Mouse (Mus musculus) midbrain, embryonic 10.5 days (tissue): ENCODE data around the gene Psmd5. TPM values are rescaled to one million over a fixed set of nuclear protein-coding genes. Genes with fewer than 3 reads are reported as not detected.
"Not testable (repeated sequence)": the region's sequence is repeated elsewhere in the genome, so short reads cannot be mapped to it uniquely, and the experiment has no call there.

Experiments used
- DNase-seq: peaks from one replicate; pipeline ENCODE4 v3.0.0-alpha.2; 2017; ENCODE audit warnings: low spot score
- H3K27ac ChIP-seq: fragments of 300-500 bp; sonication (generic); replicated peaks from 2 replicates; pipeline ENCODE4 v1.5.1; 2016; ENCODE audit warnings: mild to moderate bottlenecking
- H3K27me3 ChIP-seq: fragments of 300-500 bp; sonication (generic); 2 replicates; pipeline ENCODE4 v1.6.1; 2016; ENCODE audit warnings: low read depth, mild to moderate bottlenecking; ENCODE audit not compliant: poor library complexity, severe bottlenecking
- H3K36me3 ChIP-seq: fragments of 300-500 bp; sonication (generic); 2 replicates; pipeline ENCODE4 v1.6.1; 2016; ENCODE audit warnings: mild to moderate bottlenecking, moderate library complexity
- H3K4me1 ChIP-seq: fragments of 300-500 bp; sonication (generic); 2 replicates; pipeline ENCODE4 v1.6.1; 2016
- H3K4me3 ChIP-seq: fragments of 300-500 bp; sonication (generic); 2 replicates; pipeline ENCODE4 v1.5.1; 2016; ENCODE audit warnings: mild to moderate bottlenecking, moderate library complexity
- H3K9me3 ChIP-seq: fragments of 300-500 bp; sonication (generic); replicated peaks from 2 replicates; pipeline ENCODE4 v1.6.1; 2016; ENCODE audit warnings: mild to moderate bottlenecking
- WGBS: fragments of 180-500 bp; shearing (Covaris S2); methylation state at CpG from one replicate; pipeline ENCODE4 v1.1.7; 2016; 5-methylcytosine and 5-hydroxymethylcytosine counted together
- polyA plus RNA-seq: library from polyadenylated mRNA; unstranded; fragments of >200 nt; fragmentation: Nextera tagmentation; extraction: Ambion mirVana; gene quantifications from 2 replicates; pipeline ENCODE4 v1.2.1, GENCODE M21; 2016

Gene Psmd5
- polyA plus RNA-seq, 1 experiment from 2014 or later: 135 TPM

DNA sequence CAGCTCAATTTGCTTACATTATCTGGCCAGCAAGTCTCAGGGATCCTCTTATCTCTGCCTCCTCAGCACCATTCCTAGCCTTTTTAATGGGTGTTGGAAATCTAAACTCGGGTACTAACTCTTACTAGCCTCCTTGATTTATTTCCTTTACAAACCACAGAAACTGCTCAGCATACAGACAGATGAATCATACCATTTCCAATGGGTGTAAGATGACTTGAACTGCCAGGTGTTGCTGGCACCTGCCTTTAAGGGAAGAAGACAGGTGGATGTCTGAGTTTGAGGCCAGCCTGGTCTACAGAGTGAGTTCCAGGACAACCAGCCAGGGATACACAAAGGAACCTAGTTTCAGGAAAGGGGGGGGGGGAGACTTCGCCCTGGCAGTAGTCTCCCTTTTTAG is 66.7 kb downstream of the Psmd5 start:
- Histone ChIP-seq H3K4me1 (peaks cover 11% of the 10 kb centered on the region), H3K9me3 (no peaks in the 10 kb centered on the region), H3K27ac (no peak overlapping the region), H3K36me3 (peaks cover 92% of the 10 kb centered on the region), H3K27me3 (no peaks in the 10 kb centered on the region), H3K4me3 (no peak overlapping the region)
- DNase-seq: no peak
- 93% methylated on average over 2 of the region's 2 CpGs for WGBS

DNA sequence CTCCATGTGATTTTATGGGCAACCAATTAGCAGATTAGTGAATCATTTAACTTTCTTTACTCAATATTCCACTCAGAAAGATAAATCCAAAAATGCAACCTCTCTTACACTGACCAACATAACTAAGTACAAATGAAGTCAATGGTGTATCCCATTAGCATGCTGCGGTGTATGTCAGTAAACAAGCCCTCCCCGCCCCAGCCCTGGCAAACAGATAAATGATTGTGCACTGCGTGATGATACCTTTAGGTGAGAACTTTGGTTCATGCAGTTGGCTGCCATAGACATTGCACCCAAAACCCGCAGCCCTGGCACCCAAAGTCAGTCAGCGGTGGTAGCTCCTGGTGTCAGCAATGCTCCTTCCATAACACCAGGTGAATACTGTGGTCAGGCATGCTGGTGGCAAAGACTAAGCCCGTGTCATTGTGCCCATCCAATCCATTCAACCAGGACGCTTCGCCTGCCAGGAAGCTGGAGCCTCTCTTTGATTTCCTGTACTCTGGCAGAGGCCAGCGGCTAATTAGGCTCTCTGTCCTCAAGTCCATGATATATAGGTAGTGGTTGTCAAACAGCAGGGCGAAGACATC is 69.3 kb downstream of the Psmd5 start:
- no peak for DNase-seq
- peaks cover 66% of the 10 kb centered on the region for H3K36me3 ChIP-seq
- H3K27ac ChIP-seq: no peak overlapping the region
- H3K4me1 ChIP-seq: peaks cover 13% of the 10 kb centered on the region
- H3K9me3 ChIP-seq: no peaks in the 10 kb centered on the region
- no peak overlapping the region for H3K4me3 ChIP-seq
- 96% methylated on average over 10 of the region's 10 CpGs for WGBS
- no peaks in the 10 kb centered on the region for H3K27me3 ChIP-seq

DNA sequence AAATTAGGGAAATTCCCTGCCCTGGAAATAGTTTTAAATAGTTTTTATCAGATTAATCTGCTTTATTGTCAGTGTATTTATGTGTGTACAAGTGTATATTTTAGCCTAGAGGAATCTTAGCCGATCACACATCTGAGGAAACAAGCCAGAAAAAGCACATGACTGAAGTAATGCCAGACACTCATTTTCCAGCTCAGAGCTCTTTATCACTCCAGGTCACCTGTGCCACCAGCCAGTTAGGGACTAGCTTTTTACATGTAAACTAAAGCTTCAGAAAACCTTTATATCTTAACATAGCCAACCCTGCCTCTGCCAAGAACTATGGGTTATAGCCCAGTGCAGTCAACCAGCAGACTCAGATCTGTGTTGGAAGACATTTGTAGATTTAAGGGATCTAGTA is 70.0 kb downstream of the Psmd5 start:
- peaks cover 59% of the 10 kb centered on the region for H3K36me3 ChIP-seq
- H3K4me3 ChIP-seq: no peak overlapping the region
- H3K27me3 ChIP-seq: no peaks in the 10 kb centered on the region
- H3K4me1 ChIP-seq: peaks cover 19% of the 10 kb centered on the region
- WGBS: 93% methylated on average over 1 of the region's 1 CpGs
- H3K9me3 ChIP-seq: no peaks in the 10 kb centered on the region
- H3K27ac ChIP-seq: no peak overlapping the region
- no peak for DNase-seq

DNA sequence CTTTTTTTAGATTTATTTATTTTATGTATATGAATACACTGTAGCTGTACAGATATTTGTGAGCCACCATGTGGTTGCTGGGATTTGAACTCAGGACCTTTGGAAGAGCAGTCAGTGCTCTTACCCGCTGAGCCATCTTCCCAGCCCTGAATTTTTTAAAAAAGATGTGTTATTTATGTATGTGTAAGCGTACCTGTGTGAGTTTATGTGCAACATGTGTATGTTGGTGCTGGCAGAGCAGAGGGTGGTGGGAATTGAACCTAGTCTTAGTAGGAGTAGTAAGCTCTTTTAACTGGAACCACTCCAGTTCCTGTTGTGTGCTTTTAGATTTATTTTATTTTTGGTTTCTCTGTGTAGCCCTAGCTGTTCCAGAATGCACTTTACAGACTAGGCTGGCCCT is 70.6 kb downstream of the Psmd5 start:
- Histone ChIP-seq H3K4me1 (peaks cover 25% of the 10 kb centered on the region), H3K9me3 (no peaks in the 10 kb centered on the region), H3K36me3 (peaks cover 53% of the 10 kb centered on the region), H3K27ac (no peak overlapping the region), H3K4me3 (no peak overlapping the region), H3K27me3 (no peaks in the 10 kb centered on the region)
- WGBS: 92% methylated on average over 2 of the region's 2 CpGs
- no peak for DNase-seq

DNA sequence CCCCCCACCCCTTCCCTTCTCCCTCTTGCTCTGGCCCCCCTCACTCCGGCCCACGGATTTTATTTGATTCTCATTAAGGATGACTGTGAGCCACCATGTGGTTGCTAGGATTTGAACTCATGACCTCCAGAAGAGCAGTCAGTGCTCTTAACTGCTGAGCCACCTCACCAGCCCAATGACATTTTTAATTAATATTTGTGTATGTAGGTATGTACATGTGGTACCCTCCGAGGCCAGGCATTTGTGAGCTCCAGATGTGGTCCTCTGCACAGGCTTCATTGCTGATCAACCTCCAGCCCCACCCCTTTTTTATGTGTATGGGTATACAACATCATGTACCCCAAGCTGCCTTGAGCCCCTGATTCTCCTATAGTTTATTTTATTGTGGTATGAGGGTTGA is 71.0 kb downstream of the Psmd5 start:
- H3K4me1 ChIP-seq: peaks cover 29% of the 10 kb centered on the region
- H3K4me3 ChIP-seq: peak overlapping the region; percentile 71
- no peaks in the 10 kb centered on the region for H3K9me3 ChIP-seq
- WGBS: 89% methylated on average over 3 of the region's 3 CpGs
- no peaks in the 10 kb centered on the region for H3K27me3 ChIP-seq
- no peak overlapping the region for H3K27ac ChIP-seq
- H3K36me3 ChIP-seq: peaks cover 48% of the 10 kb centered on the region
- DNase-seq: no peak

DNA sequence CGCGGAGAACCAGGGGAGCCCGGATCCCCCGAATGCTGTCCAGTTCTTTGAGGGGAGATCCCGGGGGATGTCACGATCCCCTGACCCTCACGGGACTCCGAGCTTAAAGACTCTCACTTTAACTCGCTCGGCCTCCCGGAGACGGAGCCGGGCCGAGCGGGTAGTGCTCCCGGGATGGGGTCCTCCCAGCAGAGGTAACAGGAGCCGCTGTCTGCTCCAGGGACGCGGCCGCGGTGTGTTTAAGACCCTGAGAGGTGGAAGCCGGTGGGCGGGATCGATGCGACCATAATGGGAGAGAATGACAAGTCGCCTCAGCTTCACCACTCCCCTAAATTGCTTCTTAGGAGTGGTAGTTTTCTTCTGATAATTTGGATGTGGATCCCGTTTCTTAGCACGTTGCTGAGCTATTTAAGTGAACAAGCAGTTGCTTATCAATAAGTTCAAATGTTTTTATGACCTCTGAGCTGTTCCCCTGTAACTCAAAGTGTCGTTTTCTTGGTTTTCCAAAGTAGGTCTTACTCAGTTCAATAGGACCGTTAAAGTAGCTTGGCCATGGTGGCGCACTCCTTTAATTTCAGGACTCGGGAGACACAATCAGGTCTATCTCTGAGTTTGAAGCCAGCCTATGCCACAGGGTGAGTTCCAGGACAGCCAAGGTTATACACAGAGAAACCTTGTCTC is 72.1 kb downstream of the Psmd5 start:
- not testable (repeated sequence) for H3K9me3 ChIP-seq, H3K27me3 ChIP-seq
- WGBS: under 1% methylated on average over 26 of the region's 32 CpGs
- peaks cover 31% of the 10 kb centered on the region for H3K4me1 ChIP-seq
- peak overlapping the region; percentile 71 for H3K4me3 ChIP-seq
- peaks cover 38% of the 10 kb centered on the region for H3K36me3 ChIP-seq
- peak overlapping the region; percentile 90 for H3K27ac ChIP-seq
- peak; percentile 27 for DNase-seq

DNA sequence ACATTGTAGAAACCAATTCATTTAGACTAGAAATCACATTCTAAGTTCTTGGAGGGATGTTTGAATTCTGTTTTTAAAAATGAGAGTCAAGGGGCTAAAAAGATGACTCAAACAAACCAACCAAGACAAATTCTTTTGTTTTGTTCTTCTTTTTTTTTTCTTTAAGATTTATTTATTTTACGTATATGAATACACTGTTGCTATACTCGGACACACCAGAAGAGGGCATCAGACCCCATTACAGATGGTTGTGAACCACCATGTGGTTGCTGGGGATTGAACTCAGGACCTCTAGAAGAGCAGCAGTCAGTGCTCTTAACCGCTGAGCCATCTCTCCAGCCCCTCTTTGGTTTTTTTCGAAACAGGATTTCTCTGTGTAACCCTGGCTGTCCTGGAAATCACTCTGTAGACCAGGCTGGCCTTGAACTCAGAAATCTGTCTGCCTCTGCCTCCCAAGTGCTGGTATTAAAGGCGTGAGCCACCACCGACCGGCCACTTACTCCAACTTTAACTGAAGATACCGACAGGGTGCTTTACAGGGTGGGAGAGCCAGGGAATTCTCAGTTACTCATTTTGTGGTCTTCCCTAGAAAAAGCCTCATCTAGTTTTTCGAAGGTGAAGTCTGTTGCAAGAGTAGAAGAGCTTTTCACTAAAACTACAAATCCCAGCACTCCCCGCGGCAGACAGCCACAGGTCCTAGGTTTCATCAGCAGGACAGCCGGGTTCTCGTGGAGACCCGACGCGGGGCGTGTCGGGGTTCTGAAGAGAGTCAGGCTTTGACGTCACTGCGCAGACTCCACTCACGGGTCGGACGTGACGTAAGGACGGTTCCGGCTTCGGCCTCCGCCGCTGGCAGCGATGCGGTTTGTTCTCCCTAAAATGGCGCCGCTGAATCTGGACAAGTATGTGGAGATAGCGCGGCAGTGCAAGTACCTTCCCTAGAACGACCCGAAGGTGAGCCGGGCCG is 73.0 kb downstream of the Psmd5 start:
- peak; percentile 97 for DNase-seq
- Histone ChIP-seq H3K36me3 (peaks cover 32% of the 10 kb centered on the region), H3K4me3 (peak overlapping the region; percentile 71), H3K27me3 (no peaks in the 10 kb centered on the region), H3K4me1 (peaks cover 31% of the 10 kb centered on the region), H3K27ac (peak overlapping the region; percentile 90), H3K9me3 (no peaks in the 10 kb centered on the region)
- WGBS: 5% methylated on average over 39 of the region's 39 CpGs

DNA sequence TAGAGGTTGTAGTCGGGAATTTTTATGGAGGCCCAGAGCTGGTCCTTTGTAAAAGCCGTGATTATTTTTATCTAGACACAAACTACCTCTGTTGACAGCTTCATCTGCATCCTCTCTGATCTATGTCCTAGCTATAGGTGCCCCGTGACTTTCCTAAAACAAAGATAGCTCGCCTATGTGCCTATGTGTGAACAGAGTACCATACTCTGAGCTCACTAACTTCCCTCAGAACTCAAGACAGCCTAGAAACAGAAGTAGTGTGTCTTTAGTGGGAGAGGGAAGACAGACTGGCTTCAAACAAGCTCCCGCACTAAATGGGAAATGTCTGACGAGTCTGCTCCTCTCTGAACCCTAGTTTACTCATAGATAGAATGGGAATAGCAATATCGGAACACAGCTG is 74.4 kb downstream of the Psmd5 start:
- H3K27me3 ChIP-seq: no peaks in the 10 kb centered on the region
- H3K9me3 ChIP-seq: no peaks in the 10 kb centered on the region
- 81% methylated on average over 7 of the region's 7 CpGs for WGBS
- H3K27ac ChIP-seq: no peak overlapping the region
- peaks cover 32% of the 10 kb centered on the region for H3K36me3 ChIP-seq
- H3K4me3 ChIP-seq: peak overlapping the region; percentile 81
- no peak for DNase-seq
- H3K4me1 ChIP-seq: peaks cover 31% of the 10 kb centered on the region

Other genes starting within 250 kb of the Psmd5 start
- gene Gapvd1, start 119.7 kb downstream of the Psmd5 start, polyA plus RNA-seq: 87.0 and 96.2 TPM in 2 replicates
- 811 and 977 TPM in 2 replicates for gene Hspa5, start 103.0 kb downstream of the Psmd5 start, polyA plus RNA-seq
- 40.3 and 41.6 TPM in 2 replicates for gene Rabepk, start 75.1 kb downstream of the Psmd5 start, polyA plus RNA-seq
- gene Fbxw2, start 48.7 kb downstream of the Psmd5 start, polyA plus RNA-seq: 74.0 and 80.3 TPM in 2 replicates
- not detected in 2 replicates for gene Gm34653, start 42.0 kb downstream of the Psmd5 start, polyA plus RNA-seq
- 0.11 TPM in 1 of 2 replicates, not detected in the other for gene Cutal, start 572 bp downstream of the Psmd5 start, polyA plus RNA-seq
- 2.6 and 2.8 TPM in 2 replicates for gene Phf19, start 39.1 kb upstream of the Psmd5 start, polyA plus RNA-seq
- 0.12 and 0.27 TPM in 2 replicates for gene Traf1, start 86.8 kb upstream of the Psmd5 start, polyA plus RNA-seq
- 0.31 and 0.99 TPM in 2 replicates for gene Hc, start 186.5 kb upstream of the Psmd5 start, polyA plus RNA-seq
- gene AI182371, start 226.6 kb upstream of the Psmd5 start, polyA plus RNA-seq: 0.16 and 0.34 TPM in 2 replicates
- gene Cntrl, start 234.5 kb upstream of the Psmd5 start, polyA plus RNA-seq: 26.7 and 33.5 TPM in 2 replicates